Mouse (Mus musculus) heart, embryonic 14.5 days (tissue): Measurements from ENCODE around the gene Isg15. TPM values are rescaled to one million over a fixed set of nuclear protein-coding genes. Genes with fewer than 3 reads are reported as not detected.

ENCODE experiments used
- ATAC-seq: fragments of 200-750 bp; cut with Nextera tagmentation; 2 replicates; pipeline ENCODE4 v1.8.0; 2017; ENCODE audit warnings: low read depth, moderate TSS enrichment; ENCODE audit not compliant: insufficient number of reproducible peaks, insufficient read depth, low FRiP score
- H3K27ac ChIP-seq, 2 experiments: fragments of 200-500 bp in 1 of 2; fragments of 300-500 bp in 1 of 2; sonication (generic) in 1 of 2; replicated peaks in 1 of 2; 2 replicates each; pipeline ENCODE4 v1.5.1; 2012 to 2014; ENCODE audit warnings: low read depth in 2 of 2, low read length in 2 of 2, control low read depth in 1 of 2, mild to moderate bottlenecking in 1 of 2, mixed read lengths in 1 of 2; ENCODE audit not compliant: control insufficient read depth in 1 of 2, insufficient read depth in 1 of 2
- H3K27me3 ChIP-seq: fragments of 300-500 bp; sonication (generic); 2 replicates; pipeline ENCODE4 v1.6.1; 2014; ENCODE audit warnings: mild to moderate bottlenecking, low read length, control low read depth; ENCODE audit not compliant: control insufficient read depth, insufficient read depth
- H3K36me3 ChIP-seq: fragments of 300-500 bp; sonication (generic); 2 replicates; pipeline ENCODE4 v1.6.1; 2014; ENCODE audit warnings: mild to moderate bottlenecking, control low read depth, low read length, mixed read lengths; ENCODE audit not compliant: control insufficient read depth, insufficient read depth
- H3K4me1 ChIP-seq, 2 experiments: fragments of 200-500 bp in 1 of 2; fragments of 300-500 bp in 1 of 2; sonication (generic) in 1 of 2; 2 replicates each; pipeline ENCODE4 v1.6.1; 2012 to 2014; ENCODE audit warnings: low read length in 2 of 2, control low read depth in 1 of 2, mixed read lengths in 1 of 2; ENCODE audit not compliant: control insufficient read depth in 2 of 2, insufficient read depth in 2 of 2
- H3K4me2 ChIP-seq: fragments of 300-500 bp; sonication (generic); 2 replicates; pipeline ENCODE4 v1.6.1; 2014; ENCODE audit warnings: mild to moderate bottlenecking, low read length
- H3K4me3 ChIP-seq, 2 experiments: fragments of 200-500 bp in 1 of 2; fragments of 300-500 bp in 1 of 2; sonication (generic) in 1 of 2; 2 replicates each; pipeline ENCODE4 v1.5.1; 2012 to 2014; ENCODE audit warnings: low read length in 2 of 2, mild to moderate bottlenecking in 2 of 2, control low read depth in 1 of 2, low read depth in 1 of 2, moderate library complexity in 1 of 2; ENCODE audit not compliant: control insufficient read depth in 1 of 2, insufficient read depth in 1 of 2
- H3K9ac ChIP-seq: fragments of 300-500 bp; sonication (generic); 2 replicates; pipeline ENCODE4 v1.6.1; 2014; ENCODE audit warnings: mild to moderate bottlenecking, low read length
- H3K9me3 ChIP-seq: fragments of 300-500 bp; sonication (generic); 2 replicates; pipeline ENCODE4 v1.6.1; 2016; ENCODE audit warnings: low read length, control low read depth; ENCODE audit not compliant: control insufficient read depth
- WGBS: fragments of 180-500 bp; shearing (Covaris S2); extraction: QIAGEN DNeasy Blood & Tissue Kit; methylation state at CpG from one replicate; pipeline ENCODE4 v1.1.7; 2014; 5-methylcytosine and 5-hydroxymethylcytosine counted together
- polyA plus RNA-seq: library from polyadenylated mRNA; unstranded; fragments of >200 nt; fragmentation: Nextera tagmentation; extraction: Ambion mirVana; gene quantifications from 2 replicates; pipeline ENCODE4 v1.2.1, GENCODE M21; 2014

Gene Isg15
- polyA plus RNA-seq: 0.84 and 1.4 TPM in 2 replicates

DNA sequence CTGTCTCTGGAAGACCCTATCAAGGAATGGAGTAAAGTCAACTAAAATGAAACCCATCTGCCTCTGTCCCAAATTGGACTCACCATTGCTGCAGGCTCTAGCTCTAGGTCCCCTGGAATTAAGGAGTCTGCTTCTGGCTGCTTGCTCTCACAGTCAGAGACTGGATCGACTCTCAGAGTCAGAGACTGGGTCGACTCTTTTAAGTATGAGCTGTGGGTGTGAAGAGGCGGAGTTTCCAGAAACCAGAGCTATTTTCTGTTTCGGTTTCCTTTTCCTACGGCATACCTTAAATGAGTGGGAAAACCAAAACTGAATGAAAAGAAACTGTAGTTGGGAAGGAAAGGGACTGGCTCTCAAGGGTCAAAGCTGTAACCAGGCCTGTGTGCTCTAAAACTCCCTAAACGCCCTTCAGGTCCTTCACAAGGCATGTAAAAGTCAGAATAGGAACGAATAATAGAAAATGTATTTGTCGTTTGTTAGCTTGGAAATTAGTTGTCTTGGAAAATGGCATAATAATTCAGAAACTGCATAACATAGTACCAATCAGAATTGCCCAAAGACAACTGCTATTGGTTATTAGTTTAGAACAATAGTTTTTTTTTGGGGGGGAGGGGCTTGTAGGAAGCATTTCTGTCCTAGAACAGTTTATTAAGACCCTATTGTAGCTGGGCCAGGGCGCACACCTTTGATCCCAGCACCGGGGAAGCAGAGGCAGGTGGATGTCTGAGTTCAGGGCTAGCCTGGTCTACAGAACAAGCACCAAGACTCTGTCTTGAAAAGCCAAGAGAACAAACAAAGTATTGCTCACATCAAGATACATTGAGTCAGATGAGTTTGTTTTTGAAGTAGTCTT, at the start of gene Isg15:
TSS of gene Isg15 (minus strand) at position 196 of the 853 bp plus-strand sequence.
- Histone ChIP-seq H3K9me3 (no peaks in the 10 kb centered on the region), H3K36me3 (no peaks in the 10 kb centered on the region), H3K4me1 (peaks cover 6 to 20% of the 10 kb centered on the region in 2 experiments; a peak in 3 of 4 replicates), H3K4me2 (peak within 1 kb of the TSS; percentile 24; the same call in 1 of the 2 replicates), H3K9ac (no peak within 1 kb of the TSS), H3K27ac (0 out of 4 replicates have a peak within 1 kb of the TSS, but pooled peaks of 1 of the 2 experiments have one; percentile 1), H3K4me3 (no peak within 1 kb of the TSS), H3K27me3 (peaks cover 5% of the 10 kb centered on the region; the same call in 1 of the 2 replicates)
- 57% methylated on average over 10 of the region's 10 CpGs for WGBS
- no peak for ATAC-seq

DNA sequence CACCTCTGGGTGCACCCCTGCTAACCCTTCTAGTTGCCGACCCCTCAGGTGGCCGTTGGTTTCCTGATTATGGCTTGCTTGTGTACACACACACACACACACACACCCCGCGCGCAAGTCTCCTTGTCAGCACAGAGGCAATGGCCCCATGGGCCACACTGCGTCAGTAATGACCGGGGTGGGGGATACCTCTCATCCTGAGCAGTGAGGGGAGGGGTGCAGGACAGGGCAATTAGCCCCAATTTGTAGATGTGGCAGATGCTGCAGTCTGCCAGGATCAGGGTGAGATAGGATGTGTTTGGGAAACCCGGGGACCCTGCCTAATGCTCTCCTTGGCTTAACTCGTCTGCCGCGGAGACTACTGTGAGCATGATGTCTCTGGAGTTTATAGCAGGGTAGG, 48.9 kb upstream of the Isg15 start:
- Histone ChIP-seq H3K27me3 (peaks cover 19% of the 10 kb centered on the region), H3K9me3 (no peaks in the 10 kb centered on the region), H3K9ac (no peak overlapping the region), H3K4me1 (peaks cover 6 to 7% of the 10 kb centered on the region in 2 experiments; a peak in 3 of 4 replicates), H3K36me3 (peaks cover 45% of the 10 kb centered on the region), H3K27ac (no peak overlapping the region), H3K4me3 (no peak overlapping the region), H3K4me2 (no peak overlapping the region)
- WGBS: 50% methylated on average over 11 of the region's 11 CpGs
- no peak for ATAC-seq

DNA sequence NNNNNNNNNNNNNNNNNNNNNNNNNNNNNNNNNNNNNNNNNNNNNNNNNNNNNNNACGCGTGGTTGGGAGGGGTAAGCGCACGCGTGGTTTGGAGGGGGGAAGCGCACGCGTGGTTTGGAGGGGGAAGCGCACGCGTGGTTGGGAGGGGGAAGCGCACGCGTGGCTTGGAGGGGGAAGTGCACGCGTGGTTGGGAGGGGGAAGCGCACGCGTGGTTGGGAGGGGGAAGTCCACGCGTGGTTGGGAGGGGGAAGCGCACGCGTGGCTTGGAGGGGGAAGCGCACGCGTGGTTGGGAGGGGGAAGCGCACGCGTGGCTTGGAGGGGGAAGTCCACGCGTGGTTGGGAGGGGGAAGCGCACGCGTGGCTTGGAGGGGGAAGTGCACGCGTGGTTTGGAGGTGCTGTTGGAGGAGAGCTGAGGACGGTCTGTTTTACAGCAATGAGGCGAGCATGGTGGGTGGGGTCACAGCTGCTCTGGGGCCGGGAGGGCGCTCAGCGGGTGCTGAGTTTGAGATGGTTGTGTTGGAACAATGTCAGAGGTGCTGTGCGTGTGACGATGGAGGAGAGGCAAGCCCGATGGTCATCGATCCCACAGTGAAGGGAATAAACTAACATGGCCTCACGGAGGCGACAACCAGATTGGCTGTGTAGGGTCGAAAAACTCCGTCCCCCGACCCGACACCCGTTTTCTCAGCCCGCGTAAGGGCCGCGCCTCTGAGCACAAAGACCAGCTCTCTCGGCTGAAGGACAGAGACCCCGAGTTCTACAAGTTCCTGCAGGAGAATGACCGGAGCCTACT, 36.2 kb upstream of the Isg15 start:
- peaks cover 60% of the 10 kb centered on the region for H3K36me3 ChIP-seq
- H3K4me1 ChIP-seq: peaks cover 5 to 9% of the 10 kb centered on the region in 2 experiments; a peak in 3 of 4 replicates
- no peak for ATAC-seq
- H3K4me2 ChIP-seq: peak overlapping the region; percentile 90
- H3K4me3 ChIP-seq: peak overlapping the region; percentile 82 to 99
- no peaks in the 10 kb centered on the region for H3K27me3 ChIP-seq
- no peak overlapping the region for H3K27ac ChIP-seq
- no peaks in the 10 kb centered on the region for H3K9me3 ChIP-seq
- WGBS: 30% methylated on average over 55 of the region's 60 CpGs
- peak overlapping the region; percentile 80 for H3K9ac ChIP-seq

DNA sequence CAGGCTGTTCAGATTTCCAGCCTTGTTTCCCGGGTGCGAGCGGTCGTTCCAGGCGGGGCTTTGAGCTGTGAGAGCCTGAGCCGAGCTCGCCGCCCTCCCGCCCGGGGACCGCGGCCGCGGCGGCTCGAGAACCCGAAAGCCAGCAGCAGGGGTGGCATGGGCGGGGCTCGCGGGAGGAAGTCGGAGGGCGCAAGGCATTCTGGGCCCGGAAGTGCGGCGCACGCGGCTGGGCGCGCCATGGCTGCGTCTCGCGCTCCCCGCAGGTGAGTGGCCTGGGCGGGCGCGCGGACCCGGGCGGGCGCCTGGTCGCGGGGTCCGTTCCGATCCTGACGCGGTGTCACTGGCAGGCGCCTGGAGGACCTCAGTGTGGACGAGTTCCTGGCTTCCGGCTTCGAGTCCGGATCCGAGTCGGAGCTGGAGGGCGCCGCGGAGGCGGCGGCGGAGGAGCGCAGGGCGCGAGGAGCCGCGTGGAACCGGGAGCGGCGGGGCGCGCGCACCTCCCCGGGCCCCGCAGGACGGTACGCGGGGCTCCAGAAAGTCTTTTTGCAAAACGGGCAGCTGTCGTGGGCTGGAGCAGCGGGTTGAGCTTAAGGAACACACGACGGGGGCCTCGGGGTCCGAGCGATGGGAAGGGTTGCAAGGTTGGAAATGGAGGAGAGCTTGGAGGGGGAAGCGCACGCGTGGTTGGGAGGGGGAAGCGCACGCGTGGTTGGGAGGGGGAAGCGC, 35.4 kb upstream of the Isg15 start, which contains the start of gene Noc2l:
TSS of gene Noc2l (plus strand) at position 203 of the 726 bp plus-strand sequence.
- Histone ChIP-seq H3K27ac (peak within 1 kb of the TSS; percentile 57 to 88), H3K4me2 (peak within 1 kb of the TSS; percentile 90), H3K4me3 (peak within 1 kb of the TSS; percentile 82 to 99), H3K4me1 (peaks cover 5 to 9% of the 10 kb centered on the region in 2 experiments; a peak in 3 of 4 replicates), H3K27me3 (no peaks in the 10 kb centered on the region), H3K9ac (peak within 1 kb of the TSS; percentile 81), H3K9me3 (no peaks in the 10 kb centered on the region), H3K36me3 (peaks cover 60% of the 10 kb centered on the region)
- peak; percentile 74 for ATAC-seq
- under 1% methylated on average over 90 of the region's 90 CpGs for WGBS

- Histone ChIP-seq H3K27ac (peak overlapping the region in 1 of 2 experiments; percentile 88; a peak in 1 of 4 replicates), H3K4me2 (peak overlapping the region; percentile 90), H3K4me1 (peaks cover 5 to 9% of the 10 kb centered on the region in 2 experiments; a peak in 3 of 4 replicates), H3K9me3 (no peaks in the 10 kb centered on the region), H3K27me3 (no peaks in the 10 kb centered on the region), H3K4me3 (peak overlapping the region; percentile 38 to 99), H3K36me3 (peaks cover 60% of the 10 kb centered on the region), H3K9ac (peak overlapping the region; percentile 80)
- WGBS: under 1% methylated on average over 15 of the region's 15 CpGs
- no peak for ATAC-seq
Observed at GRCm38 (mm10) chr4:156235360-156235770, 34.7 kb upstream of the Isg15 start.

GRCm38 (mm10) chr4:156234701-156235213, 34.1 kb upstream of the Isg15 start, which contains the start of gene Plekhn1:
TSS of gene Plekhn1 (minus strand) at chr4:156234857.
- peak; percentile 8; the same call in 1 of the 2 replicates for ATAC-seq
- H3K9me3 ChIP-seq: no peaks in the 10 kb centered on the region
- H3K4me3 ChIP-seq: peak within 1 kb of the TSS; percentile 65 to 99
- peaks cover 59% of the 10 kb centered on the region for H3K36me3 ChIP-seq
- H3K4me1 ChIP-seq: peaks cover 5 to 9% of the 10 kb centered on the region in 2 experiments; a peak in 3 of 4 replicates
- 2% methylated on average over 30 of the region's 48 CpGs for WGBS
- peak within 1 kb of the TSS; percentile 17 to 88; a peak in 2 of 4 replicates for H3K27ac ChIP-seq
- H3K27me3 ChIP-seq: no peaks in the 10 kb centered on the region
- H3K4me2 ChIP-seq: peak within 1 kb of the TSS; percentile 90
- peak within 1 kb of the TSS; percentile 81 for H3K9ac ChIP-seq
